Mouse (Mus musculus) limb, embryonic 13.5 days (tissue): ENCODE measurements around the gene Dnmt3l. TPM values are rescaled to one million over a fixed set of nuclear protein-coding genes. Genes with fewer than 3 reads are reported as not detected.
"Not testable (repeated sequence)": the region's sequence is repeated elsewhere in the genome, so short reads cannot be mapped to it uniquely, and the experiment has no call there.

Experiments used
- ATAC-seq: fragments of 200-750 bp; cut with Nextera tagmentation; 2 replicates; pipeline ENCODE4 v1.8.0; 2017; ENCODE audit warnings: low read depth, moderate number of reproducible peaks, moderate TSS enrichment; ENCODE audit not compliant: low FRiP score
- H3K27ac ChIP-seq: fragments of 300-500 bp; sonication (generic); 2 replicates; pipeline ENCODE4 v1.5.1; 2015; ENCODE audit warnings: inconsistent platforms, mild to moderate bottlenecking, moderate library complexity
- H3K27me3 ChIP-seq: fragments of 300-500 bp; sonication (generic); 2 replicates; pipeline ENCODE4 v1.6.1; 2015; ENCODE audit warnings: mild to moderate bottlenecking, inconsistent platforms
- H3K36me3 ChIP-seq: fragments of 300-500 bp; sonication (generic); 2 replicates; pipeline ENCODE4 v1.6.1; 2015; ENCODE audit warnings: inconsistent platforms, mild to moderate bottlenecking, moderate library complexity
- H3K4me1 ChIP-seq: fragments of 300-500 bp; sonication (generic); 2 replicates; pipeline ENCODE4 v1.6.1; 2015; ENCODE audit warnings: inconsistent platforms
- H3K4me2 ChIP-seq: fragments of 300-500 bp; sonication (generic); replicated peaks from 2 replicates; pipeline ENCODE4 v1.6.1; 2015; ENCODE audit warnings: inconsistent platforms, mild to moderate bottlenecking, moderate library complexity
- H3K4me3 ChIP-seq: fragments of 300-500 bp; sonication (generic); 2 replicates; pipeline ENCODE4 v1.5.1; 2015; ENCODE audit warnings: moderate library complexity, mild to moderate bottlenecking, inconsistent platforms
- H3K9ac ChIP-seq: fragments of 300-500 bp; sonication (generic); 2 replicates; pipeline ENCODE4 v1.6.1; 2015; ENCODE audit warnings: mild to moderate bottlenecking, inconsistent platforms
- H3K9me3 ChIP-seq: fragments of 300-500 bp; sonication (generic); 2 replicates; pipeline ENCODE4 v1.6.1; 2016; ENCODE audit warnings: inconsistent platforms
- WGBS: fragments of 180-500 bp; shearing (Covaris S2); methylation state at CpG from one replicate; pipeline ENCODE4 v1.1.7; 2015; 5-methylcytosine and 5-hydroxymethylcytosine counted together
- polyA plus RNA-seq: library from polyadenylated mRNA; unstranded; fragments of >200 nt; fragmentation: Nextera tagmentation; extraction: Ambion mirVana; gene quantifications from 2 replicates; pipeline ENCODE4 v1.2.1, GENCODE M21; 2015

The Dnmt3l gene
- polyA plus RNA-seq, 1 experiment from 2014 or later = 0.17 TPM

GRCm38 (mm10) chr10:78090706-78091491 lies 49.2 kb downstream of the Dnmt3l start:
- H3K4me3 ChIP-seq = no peak overlapping the region
- no peaks in the 10 kb centered on the region for H3K4me1 ChIP-seq
- no peak overlapping the region for H3K9ac ChIP-seq
- H3K4me2 ChIP-seq = no peak overlapping the region
- H3K36me3 ChIP-seq = no peaks in the 10 kb centered on the region
- H3K9me3 ChIP-seq = no peaks in the 10 kb centered on the region
- ATAC-seq = no peak
- H3K27me3 ChIP-seq = 0 out of 2 replicates have a peak, but pooled peaks cover 2% of the 10 kb centered on the region
- 78% methylated on average over 4 of the region's 4 CpGs for WGBS
- H3K27ac ChIP-seq = no peak overlapping the region

GRCm38 (mm10) chr10:78091865-78092724 lies 50.3 kb downstream of the Dnmt3l start:
- H3K4me1 ChIP-seq = no peaks in the 10 kb centered on the region
- H3K4me2 ChIP-seq = no peak overlapping the region
- no peak overlapping the region for H3K27ac ChIP-seq
- 0 out of 2 replicates have a peak, but pooled peaks cover 2% of the 10 kb centered on the region for H3K27me3 ChIP-seq
- no peak overlapping the region for H3K4me3 ChIP-seq
- no peaks in the 10 kb centered on the region for H3K9me3 ChIP-seq
- H3K36me3 ChIP-seq = no peaks in the 10 kb centered on the region
- H3K9ac ChIP-seq = no peak overlapping the region
- ATAC-seq = no peak
- WGBS = 85% methylated on average over 23 of the region's 23 CpGs

GRCm38 (mm10) chr10:78092725-78093029 lies 50.9 kb downstream of the Dnmt3l start:
- Histone ChIP-seq H3K9ac (no peak overlapping the region), H3K4me2 (no peak overlapping the region), H3K4me3 (no peak overlapping the region), H3K4me1 (no peaks in the 10 kb centered on the region), H3K27ac (no peak overlapping the region), H3K9me3 (no peaks in the 10 kb centered on the region), H3K27me3 (0 out of 2 replicates have a peak, but pooled peaks cover 2% of the 10 kb centered on the region), H3K36me3 (no peaks in the 10 kb centered on the region)
- ATAC-seq = no peak
- 89% methylated on average over 13 of the region's 13 CpGs for WGBS

GRCm38 (mm10) chr10:78095221-78095620 lies 53.5 kb downstream of the Dnmt3l start:
- no peak for ATAC-seq

GRCm38 (mm10) chr10:78095954-78096931 lies 54.5 kb downstream of the Dnmt3l start:
- Histone ChIP-seq H3K27ac (no peak overlapping the region), H3K4me1 (peaks cover under 1% of the 10 kb centered on the region; the same call in 1 of the 2 replicates), H3K27me3 (no peaks in the 10 kb centered on the region), H3K4me3 (no peak overlapping the region), H3K36me3 (no peaks in the 10 kb centered on the region), H3K9ac (no peak overlapping the region), H3K9me3 (no peaks in the 10 kb centered on the region), H3K4me2 (no peak overlapping the region)
- 80% methylated on average over 5 of the region's 5 CpGs for WGBS
- no peak for ATAC-seq

More at GRCm38 (mm10) chr10:78095221-78095620, 53.5 kb downstream of the Dnmt3l start:
- H3K4me3 ChIP-seq = no peak overlapping the region
- no peaks in the 10 kb centered on the region for H3K9me3 ChIP-seq
- no peaks in the 10 kb centered on the region for H3K4me1 ChIP-seq
- no peak overlapping the region for H3K4me2 ChIP-seq
- H3K27me3 ChIP-seq = 0 out of 2 replicates have a peak, but pooled peaks cover 2% of the 10 kb centered on the region
- no peaks in the 10 kb centered on the region for H3K36me3 ChIP-seq
- no peak overlapping the region for H3K9ac ChIP-seq
- H3K27ac ChIP-seq = no peak overlapping the region

- not testable (repeated sequence) for H3K4me3 ChIP-seq, H3K9ac ChIP-seq, H3K36me3 ChIP-seq, H3K4me1 ChIP-seq, H3K27me3 ChIP-seq, ATAC-seq, H3K9me3 ChIP-seq, H3K4me2 ChIP-seq, H3K27ac ChIP-seq
Measured at GRCm38 (mm10) chr10:78099860-78100259, 58.1 kb downstream of the Dnmt3l start.

- no peaks in the 10 kb centered on the region for H3K36me3 ChIP-seq
- 28% methylated on average over 16 of the region's 16 CpGs for WGBS
- peak overlapping the region; percentile 27; the same call in 1 of the 2 replicates for H3K9ac ChIP-seq
- H3K27me3 ChIP-seq = no peaks in the 10 kb centered on the region; the same call in 1 of the 2 replicates
- ATAC-seq = peak; percentile 73
- H3K27ac ChIP-seq = no peak overlapping the region
- peak overlapping the region; percentile 28 for H3K4me3 ChIP-seq
- peaks cover 9% of the 10 kb centered on the region; the same call in 1 of the 2 replicates for H3K4me1 ChIP-seq
- peak overlapping the region; percentile 62 for H3K4me2 ChIP-seq
- no peaks in the 10 kb centered on the region for H3K9me3 ChIP-seq
Measured at GRCm38 (mm10) chr10:78100989-78101780, 59.4 kb downstream of the Dnmt3l start.

- no peak overlapping the region for H3K27ac ChIP-seq
- H3K36me3 ChIP-seq = no peaks in the 10 kb centered on the region
- no peaks in the 10 kb centered on the region for H3K9me3 ChIP-seq
- peaks cover 9% of the 10 kb centered on the region; the same call in 1 of the 2 replicates for H3K4me1 ChIP-seq
- 59% methylated on average over 11 of the region's 11 CpGs for WGBS
- no peak overlapping the region for H3K4me3 ChIP-seq
- H3K9ac ChIP-seq = no peak overlapping the region
- H3K27me3 ChIP-seq = no peaks in the 10 kb centered on the region; the same call in 1 of the 2 replicates
- ATAC-seq = peak; percentile 72; the same call in 1 of the 2 replicates
- no peak overlapping the region for H3K4me2 ChIP-seq
Measured at GRCm38 (mm10) chr10:78104555-78105490, 63.1 kb downstream of the Dnmt3l start.

- Histone ChIP-seq H3K27ac (no peak overlapping the region), H3K4me3 (no peak overlapping the region), H3K4me2 (no peak overlapping the region), H3K27me3 (no peaks in the 10 kb centered on the region; the same call in 1 of the 2 replicates), H3K9ac (no peak overlapping the region), H3K4me1 (peaks cover 9% of the 10 kb centered on the region; the same call in 1 of the 2 replicates), H3K36me3 (no peaks in the 10 kb centered on the region), H3K9me3 (no peaks in the 10 kb centered on the region)
- 81% methylated on average over 12 of the region's 12 CpGs for WGBS
- no peak for ATAC-seq
Measured at GRCm38 (mm10) chr10:78105548-78105947, 63.8 kb downstream of the Dnmt3l start.
